Mouse (Mus musculus) embryonic fibroblast, embryonic 13.5 days (primary cell): Measurements from ENCODE around the gene Prss41.

Experiments used
- CTCF ChIP-seq: IDR thresholded peaks from 2 replicates; pipeline ENCODE4 v1.5.1; 2011; ENCODE audit warnings: mild to moderate bottlenecking, control low read depth, low read length, moderate library complexity, borderline replicate concordance; ENCODE audit not compliant: insufficient read depth
- POLR2A ChIP-seq: IDR thresholded peaks from 2 replicates; pipeline ENCODE4 v1.6.1; 2011; ENCODE audit warnings: low read depth, mild to moderate bottlenecking, control low read depth, low read length, moderate library complexity

DNA sequence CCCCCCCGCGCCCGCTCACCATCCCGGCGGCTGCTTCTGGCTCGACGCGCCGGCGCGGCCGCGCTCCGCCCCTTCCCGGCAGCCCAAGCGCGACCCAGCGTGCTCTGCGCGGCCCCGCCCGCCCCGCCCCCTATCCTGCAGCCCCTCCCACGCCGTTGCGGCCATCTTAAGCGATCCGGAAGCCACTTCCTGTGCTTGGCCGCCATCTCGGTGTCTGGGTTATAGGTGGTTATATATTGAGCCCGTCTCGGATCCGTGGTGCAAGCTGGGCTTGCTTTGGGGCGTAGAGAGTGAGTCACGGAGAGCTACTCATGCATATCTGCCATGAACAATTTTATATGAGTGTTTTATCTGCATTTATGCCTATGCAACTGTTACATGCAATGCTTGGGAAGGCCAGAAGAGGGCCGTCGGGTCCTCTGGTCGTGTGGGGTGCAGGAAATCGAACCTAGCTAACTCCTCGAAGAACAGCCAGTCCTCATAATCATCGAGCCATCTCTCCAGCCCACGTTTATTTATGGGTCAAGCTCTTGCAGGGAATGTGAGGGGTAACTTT is 14.8 kb downstream of the Prss41 start, which contains the start of gene Elob:
- TF ChIP-seq CTCF (peak; percentile 36; the same call in 1 of the 2 replicates), POLR2A (peak; percentile 53; the same call in 1 of the 2 replicates)
